Mouse (Mus musculus) kidney, adult 2 months (tissue): ENCODE measurements around the gene Nobox.

ENCODE experiments used
- CTCF ChIP-seq: fragments of 200-500 bp; conservative IDR thresholded peaks from 2 replicates; pipeline ENCODE4 v1.5.1; 2011; ENCODE audit warnings: low read depth, mild to moderate bottlenecking, control low read depth, low read length, moderate library complexity, mixed read lengths; ENCODE audit not compliant: insufficient read depth, insufficient read length
- POLR2A ChIP-seq: fragments of 200-500 bp; IDR thresholded peaks from one replicate; pipeline ENCODE4 v1.6.1; 2011; ENCODE audit warnings: low read depth, low read length, control low read depth

GRCm38 (mm10) chr6:43333479-43333878 is 24.1 kb upstream of the Nobox start:
- no peak for TF ChIP-seq CTCF
- TF ChIP-seq POLR2A, result no peak
